Mouse (Mus musculus): ENCODE data around the gene Neurod2. TPM values are rescaled to one million over a fixed set of nuclear protein-coding genes. Genes with fewer than 3 reads are reported as not detected.

The Neurod2 gene
- polyA plus RNA-seq, 1 experiment = 57.4 TPM

- 8% methylated on average over 9 of the region's 9 CpGs for WGBS
- TF ChIP-seq POLR2A (IDR thresholded peaks at IDR 0.05; ENCODE audit: borderline replicate concordance, insufficient read depth, low read length) (no peak), CTCF (IDR thresholded peaks at IDR 0.05; ENCODE audit: borderline replicate concordance, insufficient read depth, low read depth, low read length) (no peak)
- H3K27me3 ChIP-seq (ENCODE audit: control insufficient read depth, insufficient read depth, low read length) = no peaks in the 10 kb centered on the region
- 0 out of 2 replicates have a peak overlapping the region, but pooled peaks have one; percentile 55 for H3K27ac ChIP-seq (ENCODE audit: insufficient read depth, low read length)
- H3K4me1 ChIP-seq (ENCODE audit: control insufficient read depth, insufficient read depth, low read length) = peaks cover 23% of the 10 kb centered on the region
- H3K4me3 ChIP-seq (replicated peaks; ENCODE audit: insufficient read depth, low read depth, low read length) = peak overlapping the region; percentile 21
- DNase-seq = peak; percentile 34 to 58
Observed at GRCm38 (mm10) chr11:98323933-98324332, 5.5 kb downstream of the Neurod2 start.

- H3K4me1 ChIP-seq (ENCODE audit: control insufficient read depth, insufficient read depth, low read length) = peaks cover 29% of the 10 kb centered on the region
- H3K27ac ChIP-seq (ENCODE audit: insufficient read depth, low read length) = 0 out of 2 replicates have a peak overlapping the region, but pooled peaks have one; percentile 1
- H3K4me3 ChIP-seq (replicated peaks; ENCODE audit: insufficient read depth, low read depth, low read length) = no peak overlapping the region
- peak; percentile 49 to 53 for DNase-seq
- no peak for TF ChIP-seq CTCF (IDR thresholded peaks at IDR 0.05; ENCODE audit: borderline replicate concordance, insufficient read depth, low read depth, low read length)
- TF ChIP-seq POLR2A (IDR thresholded peaks at IDR 0.05; ENCODE audit: borderline replicate concordance, insufficient read depth, low read length) = no peak
- H3K27me3 ChIP-seq (ENCODE audit: control insufficient read depth, insufficient read depth, low read length) = no peaks in the 10 kb centered on the region
- 24% methylated on average over 10 of the region's 10 CpGs for WGBS
Observed at GRCm38 (mm10) chr11:98323136-98323866, 6.1 kb downstream of the Neurod2 start.

GRCm38 (mm10) chr11:98322159-98322558 is 7.3 kb downstream of the Neurod2 start:
- peaks cover 34% of the 10 kb centered on the region for H3K4me1 ChIP-seq (ENCODE audit: control insufficient read depth, insufficient read depth, low read length)
- H3K4me3 ChIP-seq (replicated peaks; ENCODE audit: insufficient read depth, low read depth, low read length) = no peak overlapping the region
- H3K27me3 ChIP-seq (ENCODE audit: control insufficient read depth, insufficient read depth, low read length) = no peaks in the 10 kb centered on the region
- DNase-seq = peak in 1 of 2 experiments; percentile 40
- 42% methylated on average over 1 of the region's 1 CpGs for WGBS
- TF ChIP-seq CTCF (IDR thresholded peaks at IDR 0.05; ENCODE audit: borderline replicate concordance, insufficient read depth, low read depth, low read length) = no peak
- no peak for TF ChIP-seq POLR2A (IDR thresholded peaks at IDR 0.05; ENCODE audit: borderline replicate concordance, insufficient read depth, low read length)
- no peak overlapping the region for H3K27ac ChIP-seq (ENCODE audit: insufficient read depth, low read length)

- Histone ChIP-seq H3K27me3 (ENCODE audit: control insufficient read depth, insufficient read depth, low read length) (no peaks in the 10 kb centered on the region), H3K4me1 (ENCODE audit: control insufficient read depth, insufficient read depth, low read length) (peaks cover 34% of the 10 kb centered on the region), H3K4me3 (replicated peaks; ENCODE audit: insufficient read depth, low read depth, low read length) (no peak overlapping the region), H3K27ac (ENCODE audit: insufficient read depth, low read length) (0 out of 2 replicates have a peak overlapping the region, but pooled peaks have one; percentile 63)
- DNase-seq = no peak
- WGBS = 51% methylated on average over 5 of the region's 5 CpGs
- TF ChIP-seq POLR2A (IDR thresholded peaks at IDR 0.05; ENCODE audit: borderline replicate concordance, insufficient read depth, low read length) (no peak), CTCF (IDR thresholded peaks at IDR 0.05; ENCODE audit: borderline replicate concordance, insufficient read depth, low read depth, low read length) (no peak)
Observed at GRCm38 (mm10) chr11:98321677-98322003, 7.8 kb downstream of the Neurod2 start.

- Histone ChIP-seq H3K27me3 (ENCODE audit: control insufficient read depth, insufficient read depth, low read length) (no peaks in the 10 kb centered on the region), H3K4me1 (ENCODE audit: control insufficient read depth, insufficient read depth, low read length) (peaks cover 34% of the 10 kb centered on the region), H3K4me3 (replicated peaks; ENCODE audit: insufficient read depth, low read depth, low read length) (peak overlapping the region; percentile 52), H3K27ac (ENCODE audit: insufficient read depth, low read length) (peak overlapping the region; percentile 63)
- TF ChIP-seq POLR2A (IDR thresholded peaks at IDR 0.05; ENCODE audit: borderline replicate concordance, insufficient read depth, low read length) = no peak
- TF ChIP-seq CTCF (IDR thresholded peaks at IDR 0.05; ENCODE audit: borderline replicate concordance, insufficient read depth, low read depth, low read length) = no peak
- peak; percentile 61 to 73 for DNase-seq
- WGBS = 9% methylated on average over 30 of the region's 30 CpGs
Observed at GRCm38 (mm10) chr11:98320806-98321676, 8.4 kb downstream of the Neurod2 start.

GRCm38 (mm10) chr11:98320381-98320780 is 9.1 kb downstream of the Neurod2 start:
- Histone ChIP-seq H3K27me3 (ENCODE audit: control insufficient read depth, insufficient read depth, low read length) (no peaks in the 10 kb centered on the region), H3K27ac (ENCODE audit: insufficient read depth, low read length) (peak overlapping the region; percentile 63), H3K4me3 (replicated peaks; ENCODE audit: insufficient read depth, low read depth, low read length) (peak overlapping the region; percentile 52), H3K4me1 (ENCODE audit: control insufficient read depth, insufficient read depth, low read length) (peaks cover 30% of the 10 kb centered on the region)
- WGBS = 5% methylated on average over 12 of the region's 12 CpGs
- TF ChIP-seq CTCF (IDR thresholded peaks at IDR 0.05; ENCODE audit: borderline replicate concordance, insufficient read depth, low read depth, low read length) (no peak), POLR2A (IDR thresholded peaks at IDR 0.05; ENCODE audit: borderline replicate concordance, insufficient read depth, low read length) (no peak)
- DNase-seq = peak; percentile 63 to 67

GRCm38 (mm10) chr11:98319944-98320343 is 9.5 kb downstream of the Neurod2 start:
- peak; percentile 30 to 50 for DNase-seq
- Histone ChIP-seq H3K27ac (ENCODE audit: insufficient read depth, low read length) (peak overlapping the region; percentile 15), H3K4me1 (ENCODE audit: control insufficient read depth, insufficient read depth, low read length) (peaks cover 25% of the 10 kb centered on the region), H3K4me3 (replicated peaks; ENCODE audit: insufficient read depth, low read depth, low read length) (no peak overlapping the region), H3K27me3 (ENCODE audit: control insufficient read depth, insufficient read depth, low read length) (no peaks in the 10 kb centered on the region)
- TF ChIP-seq POLR2A (IDR thresholded peaks at IDR 0.05; ENCODE audit: borderline replicate concordance, insufficient read depth, low read length) (no peak), CTCF (IDR thresholded peaks at IDR 0.05; ENCODE audit: borderline replicate concordance, insufficient read depth, low read depth, low read length) (no peak)
- WGBS = 40% methylated on average over 2 of the region's 2 CpGs

All from cerebellum, adult 2 months (tissue).